Mouse (Mus musculus): ENCODE measurements around the gene Hsph1.

Hsph1 gene

GRCm38 (mm10) chr5:149587327-149587895 is 48.8 kb downstream of the Hsph1 start:
- no peak for DNase-seq (ENCODE audit: low read depth)

GRCm38 (mm10) chr5:149585910-149586309 is 50.3 kb downstream of the Hsph1 start:
- no peak for DNase-seq (ENCODE audit: low read depth)

- DNase-seq (ENCODE audit: low read depth) = no peak
Observed at GRCm38 (mm10) chr5:149585231-149585630, 50.9 kb downstream of the Hsph1 start.

GRCm38 (mm10) chr5:149584154-149584655 is 52.0 kb downstream of the Hsph1 start:
- DNase-seq (ENCODE audit: low read depth) = no peak

- no peak for DNase-seq (ENCODE audit: low read depth)
Observed at GRCm38 (mm10) chr5:149583507-149583906, 52.7 kb downstream of the Hsph1 start.

GRCm38 (mm10) chr5:149582642-149583262 is 53.4 kb downstream of the Hsph1 start:
- DNase-seq (ENCODE audit: low read depth) = no peak

GRCm38 (mm10) chr5:149577449-149577848 is 58.7 kb downstream of the Hsph1 start:
- no peak for DNase-seq (ENCODE audit: low read depth)

GRCm38 (mm10) chr5:149576977-149577376 is 59.2 kb downstream of the Hsph1 start:
- DNase-seq (ENCODE audit: low read depth) = no peak

GRCm38 (mm10) chr5:149568993-149569392 is 67.2 kb downstream of the Hsph1 start:
- DNase-seq (ENCODE audit: low read depth) = no peak

GRCm38 (mm10) chr5:149566957-149567356 is 69.2 kb downstream of the Hsph1 start:
- no peak for DNase-seq (ENCODE audit: low read depth)

GRCm38 (mm10) chr5:149566026-149566425 is 70.2 kb downstream of the Hsph1 start:
- no peak for DNase-seq (ENCODE audit: low read depth)

Data from c-Kit-positive CD71-positive TER-119-negative erythroid progenitor cells, embryonic 14.5 days (primary cell).